Mouse (Mus musculus): ENCODE measurements around the gene Ssrp1. TPM values are rescaled to one million over a fixed set of nuclear protein-coding genes. Genes with fewer than 3 reads are reported as not detected.

Gene Ssrp1
- polyA plus RNA-seq, 1 experiment = 248 TPM

DNA sequence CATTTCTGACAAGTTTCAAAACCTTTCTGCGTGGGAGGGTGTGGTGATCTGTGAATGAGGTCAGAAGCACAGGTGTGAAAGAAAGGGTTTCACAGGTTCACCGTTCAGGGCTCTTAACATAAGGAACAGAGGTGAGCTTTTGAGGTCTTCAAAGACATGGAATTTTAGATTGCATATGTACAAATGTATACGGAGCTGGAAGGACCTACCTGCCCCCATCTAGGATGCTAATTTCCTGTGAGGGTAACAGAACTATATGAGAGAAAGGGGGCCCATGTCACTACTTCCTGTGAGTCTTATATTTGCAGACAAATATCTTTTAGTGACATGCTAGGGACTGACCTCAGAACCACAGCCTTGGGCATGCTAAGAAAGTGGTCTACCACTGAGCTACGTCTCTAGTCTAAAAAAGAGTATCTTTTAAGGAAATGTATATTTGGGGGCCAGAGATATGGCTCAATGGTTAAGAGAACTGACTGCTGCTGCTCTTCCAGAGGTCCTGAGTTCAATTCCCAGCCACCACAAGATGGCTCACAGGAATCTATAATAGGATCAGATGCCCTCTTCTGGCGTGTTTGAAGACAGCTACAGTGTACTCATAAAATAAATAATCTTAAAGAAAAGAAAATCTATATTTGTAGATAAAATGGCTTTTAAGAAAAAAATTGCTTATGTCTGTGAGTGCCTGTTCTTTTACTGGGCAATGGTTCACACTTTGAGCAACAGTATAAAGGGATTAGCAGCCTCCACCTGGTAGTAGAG is 23.0 kb upstream of the Ssrp1 start:
- DNase-seq = no peak
- TF ChIP-seq CTCF (IDR thresholded peaks at IDR 0.05; ENCODE audit: borderline replicate concordance, control insufficient read depth, extremely low read depth, insufficient read depth, low read length, poor library complexity) (no peak), POLR2A (IDR thresholded peaks at IDR 0.05; ENCODE audit: control insufficient read depth, extremely low read depth, insufficient read depth, low read length, poor library complexity) (no peak)
- H3K4me3 ChIP-seq (ENCODE audit: control insufficient read depth, insufficient read depth, low read length) = no peak overlapping the region
- H3K4me1 ChIP-seq (replicated peaks; ENCODE audit: control insufficient read depth, insufficient read depth, low read length) = no peaks in the 10 kb centered on the region
- H3K36me3 ChIP-seq (ENCODE audit: control insufficient read depth, insufficient read depth, low read length) = no peaks in the 10 kb centered on the region
- WGBS = 32% methylated on average over 5 of the region's 5 CpGs
- H3K27ac ChIP-seq (ENCODE audit: control insufficient read depth, insufficient read depth, low read length) = no peak overlapping the region
- H3K27me3 ChIP-seq (ENCODE audit: control insufficient read depth, insufficient read depth, low read length) = no peaks in the 10 kb centered on the region

- no peak for TF ChIP-seq POLR2A (IDR thresholded peaks at IDR 0.05; ENCODE audit: control insufficient read depth, extremely low read depth, insufficient read depth, low read length, poor library complexity)
- no peak for TF ChIP-seq CTCF (IDR thresholded peaks at IDR 0.05; ENCODE audit: borderline replicate concordance, control insufficient read depth, extremely low read depth, insufficient read depth, low read length, poor library complexity)
- Histone ChIP-seq H3K27me3 (ENCODE audit: control insufficient read depth, insufficient read depth, low read length) (no peaks in the 10 kb centered on the region), H3K27ac (ENCODE audit: control insufficient read depth, insufficient read depth, low read length) (no peak overlapping the region), H3K4me1 (replicated peaks; ENCODE audit: control insufficient read depth, insufficient read depth, low read length) (no peaks in the 10 kb centered on the region), H3K4me3 (ENCODE audit: control insufficient read depth, insufficient read depth, low read length) (no peak overlapping the region), H3K36me3 (ENCODE audit: control insufficient read depth, insufficient read depth, low read length) (no peaks in the 10 kb centered on the region)
- no peak for DNase-seq
- WGBS = 35% methylated on average over 3 of the region's 3 CpGs
Measured at GRCm38 (mm10) chr2:85014588-85014982, 22.4 kb upstream of the Ssrp1 start.

GRCm38 (mm10) chr2:85022043-85022442 is 15.0 kb upstream of the Ssrp1 start:
- WGBS = 88% methylated on average over 4 of the region's 4 CpGs
- TF ChIP-seq POLR2A (IDR thresholded peaks at IDR 0.05; ENCODE audit: control insufficient read depth, extremely low read depth, insufficient read depth, low read length, poor library complexity) (no peak), CTCF (IDR thresholded peaks at IDR 0.05; ENCODE audit: borderline replicate concordance, control insufficient read depth, extremely low read depth, insufficient read depth, low read length, poor library complexity) (no peak)
- DNase-seq = no peak
- Histone ChIP-seq H3K4me1 (replicated peaks; ENCODE audit: control insufficient read depth, insufficient read depth, low read length) (no peaks in the 10 kb centered on the region), H3K27me3 (ENCODE audit: control insufficient read depth, insufficient read depth, low read length) (no peaks in the 10 kb centered on the region), H3K27ac (ENCODE audit: control insufficient read depth, insufficient read depth, low read length) (no peak overlapping the region), H3K4me3 (ENCODE audit: control insufficient read depth, insufficient read depth, low read length) (no peak overlapping the region), H3K36me3 (ENCODE audit: control insufficient read depth, insufficient read depth, low read length) (no peaks in the 10 kb centered on the region)

DNA sequence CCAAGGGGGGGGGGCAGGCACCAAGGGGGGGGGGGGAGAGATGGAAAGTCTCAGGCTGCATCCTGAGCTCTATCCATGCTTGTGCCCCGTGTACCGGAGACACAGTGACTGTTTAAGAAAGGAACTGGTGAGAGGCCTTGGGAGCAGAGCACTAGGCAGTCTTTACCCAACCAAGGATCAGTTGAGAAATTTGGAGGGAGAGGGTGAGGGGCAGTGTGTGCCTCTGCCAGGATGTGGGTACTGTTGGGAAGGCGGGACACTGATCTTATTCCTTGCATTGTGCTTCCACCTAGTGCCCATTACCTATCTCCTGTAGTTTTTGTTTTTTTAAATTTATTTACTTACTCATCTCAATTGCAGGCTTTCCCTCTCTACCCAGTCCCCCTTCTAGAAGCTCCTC is 10.9 kb upstream of the Ssrp1 start:
- DNase-seq = no peak
- H3K36me3 ChIP-seq (ENCODE audit: control insufficient read depth, insufficient read depth, low read length) = no peaks in the 10 kb centered on the region
- no peak overlapping the region for H3K27ac ChIP-seq (ENCODE audit: control insufficient read depth, insufficient read depth, low read length)
- no peaks in the 10 kb centered on the region for H3K27me3 ChIP-seq (ENCODE audit: control insufficient read depth, insufficient read depth, low read length)
- 90% methylated on average over 3 of the region's 3 CpGs for WGBS
- no peak overlapping the region for H3K4me3 ChIP-seq (ENCODE audit: control insufficient read depth, insufficient read depth, low read length)
- H3K4me1 ChIP-seq (replicated peaks; ENCODE audit: control insufficient read depth, insufficient read depth, low read length) = no peaks in the 10 kb centered on the region
- TF ChIP-seq POLR2A (IDR thresholded peaks at IDR 0.05; ENCODE audit: control insufficient read depth, extremely low read depth, insufficient read depth, low read length, poor library complexity) (no peak), CTCF (IDR thresholded peaks at IDR 0.05; ENCODE audit: borderline replicate concordance, control insufficient read depth, extremely low read depth, insufficient read depth, low read length, poor library complexity) (no peak)

DNA sequence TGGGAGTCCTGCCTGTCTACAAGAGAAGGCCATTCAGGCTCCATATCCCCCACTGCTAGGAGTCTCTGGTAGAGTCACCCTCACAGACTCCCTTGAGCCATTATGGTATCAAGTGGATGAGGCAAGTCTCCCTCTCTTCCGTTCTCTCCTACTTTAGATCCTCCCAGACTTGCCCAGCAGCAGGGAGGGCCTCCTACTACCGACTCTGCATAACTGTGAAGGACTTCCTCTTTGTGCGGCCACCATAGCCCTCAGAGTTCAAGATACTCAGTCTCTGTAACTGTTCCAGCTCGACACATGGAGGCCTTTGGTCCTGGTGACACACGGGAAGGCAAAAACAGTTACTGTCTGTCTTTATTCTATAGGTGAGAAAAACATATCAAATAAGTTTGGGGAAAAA is 9.8 kb upstream of the Ssrp1 start:
- H3K27ac ChIP-seq (ENCODE audit: control insufficient read depth, insufficient read depth, low read length) = no peak overlapping the region
- H3K4me3 ChIP-seq (ENCODE audit: control insufficient read depth, insufficient read depth, low read length) = no peak overlapping the region
- H3K36me3 ChIP-seq (ENCODE audit: control insufficient read depth, insufficient read depth, low read length) = no peaks in the 10 kb centered on the region
- no peaks in the 10 kb centered on the region for H3K4me1 ChIP-seq (replicated peaks; ENCODE audit: control insufficient read depth, insufficient read depth, low read length)
- WGBS = 38% methylated on average over 5 of the region's 5 CpGs
- DNase-seq = no peak
- TF ChIP-seq CTCF (IDR thresholded peaks at IDR 0.05; ENCODE audit: borderline replicate concordance, control insufficient read depth, extremely low read depth, insufficient read depth, low read length, poor library complexity) (no peak), POLR2A (IDR thresholded peaks at IDR 0.05; ENCODE audit: control insufficient read depth, extremely low read depth, insufficient read depth, low read length, poor library complexity) (no peak)
- H3K27me3 ChIP-seq (ENCODE audit: control insufficient read depth, insufficient read depth, low read length) = no peaks in the 10 kb centered on the region

- Histone ChIP-seq H3K4me3 (ENCODE audit: control insufficient read depth, insufficient read depth, low read length) (no peak overlapping the region), H3K27me3 (ENCODE audit: control insufficient read depth, insufficient read depth, low read length) (no peaks in the 10 kb centered on the region)
- whole genome bisulfite sequencing = 80% methylated on average over 6 of the region's 6 CpGs
Measured at GRCm38 (mm10) chr2:85029897-85030296, 7.1 kb upstream of the Ssrp1 start.

More at GRCm38 (mm10) chr2:85029897-85030296, 7.1 kb upstream of the Ssrp1 start:
- no peak for DNase-seq
- no peak for TF ChIP-seq CTCF (IDR thresholded peaks at IDR 0.05; ENCODE audit: borderline replicate concordance, control insufficient read depth, extremely low read depth, insufficient read depth, low read length, poor library complexity)
- no peak for TF ChIP-seq POLR2A (IDR thresholded peaks at IDR 0.05; ENCODE audit: control insufficient read depth, extremely low read depth, insufficient read depth, low read length, poor library complexity)
- Histone ChIP-seq H3K4me1 (replicated peaks; ENCODE audit: control insufficient read depth, insufficient read depth, low read length) (peaks cover 3% of the 10 kb centered on the region; the same call in 1 of the 2 replicates), H3K27ac (ENCODE audit: control insufficient read depth, insufficient read depth, low read length) (no peak overlapping the region), H3K36me3 (ENCODE audit: control insufficient read depth, insufficient read depth, low read length) (no peaks in the 10 kb centered on the region)
